Mouse (Mus musculus) left cerebral cortex, adult 11 months (tissue): Measurements from ENCODE around the gene Abcg4.
A peak's percentile ranks its signal among the peaks of the same experiment; 100 is the strongest.
"Not testable (repeated sequence)": the region's sequence is repeated elsewhere in the genome, so short reads cannot be mapped to it uniquely, and the experiment has no call there.

Source experiments
- DNase-seq: peaks from one replicate; pipeline ENCODE4 v3.0.0; 2022; ENCODE audit warnings: low spot score

The Abcg4 gene

DNA sequence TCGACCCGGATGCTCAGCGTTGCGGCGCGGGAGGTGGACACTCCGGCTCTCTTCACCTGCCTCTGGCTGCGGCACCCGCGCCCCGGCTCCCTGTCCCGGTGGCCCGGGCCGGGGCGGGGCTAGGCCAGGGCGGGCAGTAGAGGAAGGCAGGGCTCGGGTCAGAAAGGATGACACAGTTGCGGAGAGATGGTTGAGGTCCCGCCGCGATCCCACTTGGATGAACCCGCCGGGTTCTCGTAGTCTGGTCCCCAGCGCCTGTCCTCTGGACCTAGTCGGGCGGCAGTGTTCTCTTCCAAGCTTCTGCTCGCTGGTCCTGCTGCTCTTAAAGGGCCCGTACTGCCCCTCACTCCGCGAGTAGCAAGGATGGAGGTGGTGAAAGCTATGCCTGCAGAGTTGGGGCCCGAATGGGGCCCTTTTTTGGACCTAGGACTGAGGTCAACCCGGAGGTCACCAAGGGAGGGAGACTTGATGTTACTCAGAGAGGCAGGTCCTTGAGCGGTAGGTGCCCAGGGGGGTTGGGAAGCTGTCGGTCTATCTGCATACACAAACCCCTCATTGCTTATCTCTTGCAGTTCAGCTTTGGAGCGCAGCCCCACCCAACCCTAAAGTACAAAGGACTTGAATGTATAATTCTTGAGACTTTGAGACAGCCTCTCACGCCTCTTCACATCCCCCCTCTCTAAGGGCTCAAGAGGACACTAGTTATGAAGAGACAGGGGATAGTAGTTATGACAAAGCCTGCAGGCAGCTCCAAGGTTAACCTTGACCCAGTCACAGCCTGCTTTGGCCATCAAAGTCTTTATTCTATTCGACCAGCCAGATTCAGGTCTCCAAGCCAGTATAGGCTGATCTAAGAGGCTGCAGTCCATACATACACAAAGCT lies at the start of gene Abcg4:
Abcg4 (minus strand) TSS at position 540 of the 883 bp plus-strand sequence.
- no peak for DNase-seq

DNA sequence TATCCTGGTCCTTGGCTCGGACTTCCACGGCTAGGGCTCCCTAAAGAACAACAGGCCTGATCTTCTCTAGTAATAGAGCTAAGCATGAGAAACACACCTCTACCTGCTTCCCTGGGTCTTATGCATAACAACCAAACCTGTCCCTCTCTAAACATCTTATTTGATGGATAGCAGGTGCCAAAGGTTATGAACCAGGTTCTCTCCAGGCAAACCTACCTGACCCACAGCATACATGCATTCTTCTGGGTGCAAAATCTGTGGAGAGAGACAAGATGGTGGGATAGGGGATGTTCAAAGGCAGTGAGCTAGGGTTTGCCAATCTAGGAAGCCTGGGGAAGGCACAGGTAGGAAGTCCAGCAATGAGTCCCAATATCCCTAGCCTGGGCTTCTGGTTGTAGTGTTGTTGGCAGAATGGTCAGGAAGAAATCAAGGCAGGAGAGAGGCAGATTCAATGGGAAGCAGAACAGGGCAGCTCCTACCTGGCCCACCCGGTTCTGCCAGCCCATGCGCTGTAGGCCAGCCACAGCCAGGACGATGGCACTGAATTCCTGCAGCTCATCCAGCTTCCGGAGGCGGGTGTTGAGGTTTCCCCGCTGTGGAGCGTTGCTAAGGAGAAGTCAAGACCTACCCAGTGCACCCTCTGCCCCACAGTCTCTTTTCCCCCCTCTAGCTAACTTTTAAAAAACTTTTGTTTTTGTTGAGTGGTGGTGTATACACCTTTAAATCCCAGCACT lies 49.2 kb upstream of the Abcg4 start:
- DNase-seq, result no peak

DNA sequence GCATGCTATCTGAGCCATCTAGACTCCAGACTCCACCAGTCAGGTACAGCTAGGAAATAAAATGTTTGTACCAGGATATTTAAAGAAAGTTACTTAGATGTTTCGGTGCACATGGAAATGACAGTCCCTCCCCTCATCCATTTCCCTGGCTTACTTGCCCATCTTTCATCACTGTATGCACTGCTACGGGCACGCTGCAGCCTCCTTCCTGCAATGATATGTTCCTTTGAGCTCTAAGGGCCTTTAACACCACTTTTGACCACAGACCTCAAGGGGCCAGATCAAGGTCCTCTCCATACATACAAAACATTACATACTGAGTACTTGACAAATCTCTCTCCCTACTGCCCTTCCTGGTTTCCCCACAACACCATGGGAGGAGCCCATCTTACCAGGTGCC lies 48.5 kb upstream of the Abcg4 start:
- no peak for DNase-seq

DNA sequence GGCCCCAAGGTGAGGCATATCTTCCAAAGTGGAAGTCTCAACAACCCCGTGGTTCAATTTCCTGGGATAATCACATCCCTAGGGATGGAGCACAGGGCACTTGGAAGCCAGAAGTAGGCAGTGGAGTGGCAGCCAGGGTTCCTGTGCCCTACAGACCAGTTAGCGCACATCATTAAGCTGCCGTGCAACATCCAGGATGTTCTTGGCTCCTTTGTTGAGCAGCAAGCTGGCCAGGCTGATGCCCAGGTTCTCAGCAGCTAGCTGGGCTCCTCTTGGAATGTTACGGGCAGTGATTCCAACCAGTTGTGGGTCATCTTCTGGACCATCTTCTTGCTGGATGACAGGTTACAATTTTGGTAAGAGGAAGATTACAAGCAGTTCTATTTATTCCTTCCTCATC lies 48.1 kb upstream of the Abcg4 start:
- not testable (repeated sequence) for DNase-seq

DNA sequence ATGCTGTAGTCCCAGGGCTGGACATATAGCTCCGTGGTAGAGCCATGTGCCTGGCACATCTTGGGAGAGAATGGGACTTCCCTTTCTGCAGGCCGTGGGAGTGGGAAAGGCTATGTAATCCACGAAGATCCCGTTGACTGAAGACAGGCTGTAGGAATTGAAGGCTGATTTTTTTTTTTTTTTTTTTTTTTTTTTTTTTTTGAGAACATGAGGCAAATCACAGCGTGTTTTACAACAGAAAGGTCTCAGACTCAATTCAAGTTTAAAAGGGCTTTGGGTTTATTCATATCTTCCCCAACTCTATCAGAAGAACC lies 47.6 kb upstream of the Abcg4 start:
- DNase-seq, result no peak

DNA sequence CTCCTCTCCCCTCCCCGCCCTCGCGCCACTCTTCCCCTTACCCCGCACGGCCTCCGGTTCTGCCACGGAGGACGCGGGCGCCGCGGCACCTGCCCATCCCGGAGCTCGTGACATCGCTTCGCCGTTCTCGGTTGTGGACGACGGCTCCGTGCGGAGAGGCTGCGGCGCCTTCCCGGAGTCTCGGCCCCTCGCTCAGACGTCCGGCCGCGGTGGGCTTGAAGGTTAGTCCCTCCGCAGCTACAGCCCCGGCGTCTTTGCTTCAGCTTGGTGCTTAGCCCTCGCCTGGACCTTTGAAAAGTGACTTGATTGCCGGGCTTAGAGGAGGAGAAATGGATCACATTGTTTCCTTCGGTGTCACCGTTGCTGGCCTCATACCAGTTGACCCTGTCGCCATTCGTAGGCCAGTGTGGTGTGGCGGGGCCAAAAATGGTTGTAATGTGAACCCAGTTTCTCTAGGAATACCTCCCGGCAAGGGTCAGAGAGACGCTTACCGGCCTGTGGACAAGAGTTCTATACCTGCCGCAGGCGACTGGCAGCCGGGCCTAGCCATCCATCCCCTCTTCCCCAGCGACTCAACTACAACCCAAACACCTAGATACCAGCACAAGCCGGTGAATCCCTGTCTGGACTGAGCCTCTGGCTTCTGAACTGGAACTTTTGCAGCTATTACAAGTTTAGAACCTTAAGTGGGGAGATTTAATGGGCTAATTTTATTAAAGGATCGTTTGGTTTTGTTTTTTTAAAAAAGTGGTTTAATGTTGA lies 47.1 kb upstream of the Abcg4 start:
- DNase-seq, result no peak

DNA sequence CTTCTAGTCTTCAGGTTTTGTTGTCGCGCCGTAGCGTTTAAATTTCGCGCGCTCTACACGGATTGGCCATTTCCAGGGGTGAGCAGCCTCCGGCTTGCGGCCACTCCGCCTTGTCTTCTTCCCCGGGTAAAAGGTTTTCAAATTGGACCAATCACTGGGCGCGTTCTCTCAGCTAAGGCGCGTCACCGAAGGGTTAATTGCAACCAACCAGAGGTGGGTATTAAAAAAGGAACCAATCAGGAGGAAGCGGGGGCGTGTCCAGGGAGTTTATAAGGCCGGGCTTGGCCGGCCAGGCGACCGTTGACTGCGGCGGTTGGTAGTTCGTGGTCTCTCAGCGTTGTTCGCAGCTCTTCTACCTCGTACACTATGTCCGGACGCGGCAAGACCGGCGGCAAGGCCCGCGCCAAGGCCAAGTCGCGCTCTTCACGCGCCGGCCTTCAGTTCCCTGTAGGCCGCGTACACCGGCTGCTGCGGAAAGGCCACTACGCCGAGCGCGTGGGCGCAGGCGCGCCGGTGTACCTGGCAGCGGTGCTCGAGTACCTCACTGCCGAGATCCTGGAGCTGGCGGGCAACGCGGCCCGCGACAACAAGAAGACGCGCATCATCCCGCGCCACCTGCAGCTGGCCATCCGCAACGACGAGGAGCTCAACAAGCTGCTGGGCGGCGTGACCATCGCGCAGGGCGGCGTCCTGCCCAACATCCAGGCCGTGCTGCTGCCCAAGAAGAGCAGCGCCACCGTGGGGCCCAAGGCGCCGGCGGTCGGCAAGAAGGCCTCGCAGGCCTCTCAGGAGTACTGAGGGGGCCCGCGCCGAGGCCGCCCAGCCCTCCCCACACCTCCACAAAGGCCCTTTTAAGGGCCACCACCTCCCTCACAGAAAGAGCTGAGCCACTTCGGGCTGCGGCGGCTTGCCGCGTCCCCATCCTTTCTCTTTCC lies 46.2 kb upstream of the Abcg4 start, which contains the start of gene H2afx:
H2afx (plus strand) TSS at position 299 of the 935 bp plus-strand sequence.
- peak; percentile 99 for DNase-seq

DNA sequence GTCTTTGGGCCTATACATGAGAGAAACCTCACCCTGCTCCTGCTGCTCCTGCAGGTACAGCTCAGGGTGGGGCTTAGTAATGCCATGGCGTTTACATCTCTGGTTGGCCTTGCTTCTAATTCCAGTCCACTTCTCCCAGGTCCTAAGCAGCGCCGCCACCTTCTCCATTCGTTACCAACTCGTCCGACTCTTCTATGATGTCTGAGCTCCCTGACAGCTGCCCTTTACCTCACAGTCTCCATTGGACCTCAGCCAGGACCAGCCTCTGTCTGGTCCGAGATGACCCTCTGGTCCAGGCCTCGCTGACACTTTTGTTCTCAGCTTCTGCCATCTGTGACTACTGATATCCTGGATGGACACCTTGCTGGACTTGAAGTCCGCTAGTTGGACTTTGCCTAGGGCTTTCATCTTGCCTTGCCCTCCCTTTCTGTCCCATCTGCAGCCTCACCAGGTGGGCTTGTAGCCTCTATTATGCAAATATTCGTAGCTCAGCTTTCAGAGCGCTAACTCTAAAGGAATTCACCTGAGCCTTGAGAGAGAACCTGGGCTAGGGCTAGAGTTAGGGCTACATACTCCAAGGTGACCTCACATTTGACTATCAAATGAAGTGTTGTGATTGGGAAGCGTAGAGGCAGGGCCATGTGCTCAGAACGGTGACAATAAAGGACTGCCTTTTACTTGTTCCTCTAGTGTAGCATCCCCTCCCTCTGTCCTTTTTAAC lies 44.7 kb upstream of the Abcg4 start:
- no peak for DNase-seq

DNA sequence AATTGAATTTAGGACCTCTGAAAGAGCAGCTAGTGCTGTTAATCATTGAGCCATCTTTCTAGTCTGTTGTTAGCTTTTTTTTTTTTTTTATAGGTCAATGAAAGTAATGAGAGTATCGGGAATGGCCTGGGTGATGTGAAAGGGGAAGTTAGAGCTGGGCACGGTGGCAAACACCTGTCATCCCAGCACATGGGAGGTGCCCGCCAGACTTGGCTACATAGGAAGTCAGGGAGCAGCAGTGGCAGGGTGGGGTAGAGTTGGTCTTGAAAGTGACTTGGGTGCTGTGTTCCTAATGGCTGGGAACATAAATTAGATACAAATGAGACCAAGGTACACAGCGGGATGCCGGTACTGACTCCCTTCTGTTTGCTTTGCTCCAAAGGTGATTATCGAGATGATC lies 42.3 kb upstream of the Abcg4 start:
- DNase-seq, result no peak

DNA sequence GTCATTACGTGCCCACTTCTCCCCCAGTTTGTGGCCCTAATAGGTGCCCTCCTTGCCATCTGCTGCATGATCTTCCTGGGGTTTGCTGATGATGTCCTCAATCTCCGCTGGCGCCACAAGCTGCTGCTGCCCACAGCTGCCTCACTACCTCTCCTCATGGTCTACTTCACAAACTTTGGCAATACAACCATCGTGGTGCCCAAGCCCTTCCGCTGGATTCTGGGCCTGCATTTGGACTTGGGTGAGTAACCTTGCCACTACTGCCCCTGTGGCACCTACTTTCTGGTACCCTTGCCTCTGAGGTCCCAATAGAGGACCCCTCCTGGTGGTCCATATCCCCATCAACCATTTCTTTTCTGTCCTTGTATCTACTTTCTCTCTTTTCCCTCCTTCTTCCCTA lies 39.5 kb upstream of the Abcg4 start:
- DNase-seq, result no peak

DNA sequence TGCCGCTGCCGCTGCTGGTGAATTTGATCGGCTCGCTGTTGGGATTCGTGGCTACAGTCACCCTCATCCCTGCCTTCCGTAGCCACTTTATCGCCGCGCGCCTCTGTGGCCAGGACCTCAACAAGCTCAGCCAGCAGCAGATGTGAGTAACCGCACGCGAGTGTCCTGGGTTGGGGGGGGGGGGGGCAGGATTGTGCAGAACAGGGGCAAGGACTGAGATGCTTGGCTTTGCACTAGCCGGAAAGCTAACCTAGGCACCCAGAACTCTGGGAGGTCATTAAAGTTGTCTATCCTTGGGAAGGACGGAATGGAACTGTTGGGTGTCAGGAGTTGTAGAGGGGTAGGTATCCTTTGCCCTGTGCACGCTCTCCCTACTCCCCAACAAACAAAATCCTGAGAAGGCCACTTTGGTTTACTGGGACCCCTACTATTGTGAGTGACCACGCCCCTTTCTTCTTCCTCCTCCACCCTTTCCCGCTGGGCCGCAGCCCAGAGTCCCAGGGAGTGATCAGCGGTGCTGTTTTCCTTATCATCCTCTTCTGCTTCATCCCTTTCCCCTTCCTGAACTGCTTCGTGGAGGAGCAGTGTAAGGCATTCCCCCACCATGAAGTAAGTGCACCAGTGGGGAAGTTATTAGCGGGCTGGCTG lies 38.8 kb upstream of the Abcg4 start:
- DNase-seq, result no peak

DNA sequence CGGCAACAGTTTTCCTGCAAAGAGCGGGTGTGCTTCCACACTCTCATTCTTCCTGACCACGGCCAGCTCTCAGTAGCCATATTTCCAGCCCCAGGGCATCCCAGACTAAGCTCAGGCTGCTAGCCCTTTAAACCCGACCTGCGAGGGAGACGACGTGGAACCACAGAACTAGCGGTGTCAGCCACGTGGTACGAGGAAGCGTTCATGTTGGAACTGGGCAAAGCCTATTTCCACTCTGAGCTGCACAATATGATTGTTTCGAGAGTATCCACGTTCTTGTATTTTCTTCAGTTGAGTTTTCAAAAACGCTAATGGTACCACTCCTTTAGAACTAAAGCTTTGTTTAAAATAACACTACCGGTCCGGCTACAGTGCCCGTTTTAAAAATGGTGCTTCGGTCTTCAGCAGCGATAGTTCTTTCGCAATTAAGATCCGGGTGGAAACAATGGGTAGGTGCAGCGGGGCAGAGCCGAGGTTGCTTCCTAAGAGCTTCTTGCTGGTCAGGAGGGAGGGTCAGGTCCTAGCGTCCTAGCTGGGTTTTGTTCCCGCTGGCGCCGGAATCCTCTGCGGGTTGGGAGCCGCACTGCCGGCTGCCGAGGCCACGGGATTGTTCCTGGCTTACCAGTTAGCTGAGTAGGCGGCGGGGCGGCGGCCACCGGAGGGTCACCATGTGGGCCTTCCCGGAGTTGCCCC lies 38.1 kb upstream of the Abcg4 start:
- DNase-seq, result peak; percentile 83

DNA sequence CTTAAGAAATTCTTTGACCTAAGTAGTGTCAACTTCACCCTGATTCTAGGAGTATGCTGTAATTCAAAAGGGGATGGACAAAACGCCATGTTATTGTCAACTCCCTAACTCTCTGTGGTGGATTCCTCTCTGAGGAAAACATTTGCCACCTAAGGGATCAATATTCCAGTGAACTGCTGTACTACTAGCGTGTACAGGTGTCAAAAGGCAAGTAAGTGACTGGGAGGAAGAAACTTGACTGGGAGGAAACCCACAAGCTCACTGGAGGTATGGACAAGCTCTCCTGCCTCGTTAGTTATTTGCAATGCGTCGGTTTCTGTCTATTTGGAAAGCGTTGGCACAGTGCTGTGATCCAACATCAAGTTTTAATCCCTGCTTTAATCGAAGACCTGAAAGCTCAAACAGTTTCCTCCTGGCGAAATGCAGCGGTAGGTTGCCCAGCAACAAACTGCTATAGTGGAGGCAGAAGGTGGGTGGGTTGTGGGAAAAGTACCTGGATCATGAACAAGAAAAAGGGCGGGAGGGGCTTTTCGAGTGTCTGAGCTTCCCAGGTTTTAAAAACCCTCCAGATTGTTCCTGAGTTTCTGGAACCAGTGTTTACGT lies 37.5 kb upstream of the Abcg4 start, which contains the start of gene Dpagt1:
Dpagt1 (plus strand) TSS at position 252 of the 603 bp plus-strand sequence.
- peak; percentile 58 for DNase-seq

DNA sequence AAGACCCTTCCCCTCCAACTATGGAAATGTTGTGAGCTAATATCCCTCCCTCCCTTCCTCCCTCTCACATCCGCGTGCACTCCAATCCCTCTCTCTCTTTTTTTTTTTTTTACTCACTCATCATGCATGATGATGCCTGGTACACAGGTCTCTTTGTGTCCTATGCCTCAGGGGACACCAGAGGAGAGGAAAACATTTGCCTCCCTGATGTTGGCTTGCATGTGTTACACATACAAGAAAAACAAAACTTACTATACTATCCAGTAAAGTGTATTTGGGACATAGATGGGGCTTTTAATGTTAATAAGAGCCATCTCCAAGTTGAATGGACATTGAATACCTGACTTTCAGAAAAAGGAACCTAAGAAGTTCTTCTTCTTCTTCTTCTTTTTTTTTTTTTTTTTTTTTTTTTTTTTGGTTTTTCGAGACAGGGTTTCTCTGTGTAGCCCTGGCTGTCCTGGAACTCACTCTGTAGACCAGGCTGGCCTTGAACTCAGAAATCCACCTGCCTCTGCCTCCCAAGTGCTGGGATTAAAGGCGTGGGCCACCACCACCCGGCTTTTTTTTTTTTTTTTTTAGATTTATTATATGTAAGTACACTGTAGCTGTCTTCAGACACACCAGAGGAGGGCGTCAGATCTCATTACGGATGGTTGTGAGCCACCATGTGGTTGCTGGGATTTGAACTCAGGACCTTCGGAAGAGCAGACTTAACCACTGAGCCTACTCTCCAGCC lies 36.8 kb upstream of the Abcg4 start:
- DNase-seq, result not testable (repeated sequence)

DNA sequence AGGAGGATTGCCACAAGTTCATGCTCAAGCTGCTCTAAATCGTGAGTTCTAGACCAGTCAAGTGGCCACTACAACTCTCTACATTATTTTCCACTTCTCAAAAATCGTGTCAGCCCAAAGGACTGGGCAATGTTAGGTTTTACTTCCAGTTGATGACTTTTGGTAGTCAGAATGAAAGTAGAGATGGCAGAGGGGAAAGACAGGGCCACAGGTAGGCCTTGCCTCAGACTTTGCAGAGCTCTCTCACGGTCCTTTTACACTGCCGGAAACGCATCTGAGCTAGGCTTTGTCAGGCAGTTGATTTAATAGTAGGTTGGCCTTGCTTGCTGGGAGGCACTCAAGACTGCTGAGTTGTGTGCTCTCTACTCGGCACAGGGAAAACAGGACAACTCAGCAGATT lies 35.7 kb upstream of the Abcg4 start:
- DNase-seq, result no peak

DNA sequence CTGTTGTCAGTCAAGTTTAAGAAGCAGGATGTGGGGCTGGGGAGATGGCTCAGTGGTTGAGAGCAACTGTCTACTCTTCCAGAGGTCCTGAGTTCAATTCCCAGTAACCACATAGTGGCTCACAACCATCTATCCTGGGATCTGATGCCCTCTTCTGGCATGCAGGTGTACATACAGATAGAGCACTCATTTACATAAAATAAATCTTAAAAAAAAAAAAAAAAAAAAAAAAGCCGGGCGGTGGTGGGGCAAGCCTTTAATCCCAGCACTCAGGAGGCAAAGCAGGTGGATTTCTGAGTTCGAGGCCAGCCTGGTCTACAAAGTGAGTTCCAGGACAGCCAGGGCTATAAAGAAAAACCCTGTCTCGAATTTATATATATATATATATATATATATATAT lies 35.2 kb upstream of the Abcg4 start:
- not testable (repeated sequence) for DNase-seq

DNA sequence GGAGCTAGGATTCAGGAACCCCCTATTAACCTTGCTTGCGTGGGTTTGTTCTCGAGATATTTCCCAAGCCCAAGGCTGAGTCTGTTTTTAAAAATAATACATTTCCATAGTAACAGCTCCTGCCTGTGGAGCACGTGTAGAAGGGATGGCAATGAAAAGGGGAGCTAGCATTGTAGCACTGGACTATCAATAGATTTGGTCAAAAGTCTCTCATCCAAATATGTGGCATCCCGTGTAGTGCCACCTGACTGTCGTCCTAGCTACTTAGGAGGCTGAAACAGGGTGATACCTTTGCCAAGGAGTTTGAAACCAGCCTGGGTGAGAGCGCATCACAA lies 32.4 kb upstream of the Abcg4 start:
- peak; percentile 65 for DNase-seq
